Mouse (Mus musculus) megakaryocyte progenitor cell, adult 5-6 weeks (primary cell): ENCODE measurements around the gene Spred2. TPM values are rescaled to one million over a fixed set of nuclear protein-coding genes. Genes with fewer than 3 reads are reported as not detected.
A peak's percentile ranks its signal among the peaks of the same experiment; 100 is the strongest.

Experiments used
- ATAC-seq: replicated peaks from 2 replicates; pipeline ENCODE4 v1.8.0; 2016; ENCODE audit warnings: mild to moderate bottlenecking, moderate TSS enrichment, inconsistent platforms; ENCODE audit not compliant: poor library complexity
- total RNA-seq, 2 experiments: library from RNA; stranded (forward) in 1 of 2; stranded (reverse) in 1 of 2; fragments of 157-497, 149-512 nt in 1 of 2; fragments of 200-1000 nt in 1 of 2; gene quantifications; 2 replicates each; pipeline versions ENCODE4 v1.2.3 to v1.2.4; 2015 to 2017

Gene Spred2
- total RNA-seq, 2 experiments from 2014 or later: 5.0 to 16.9 TPM

DNA sequence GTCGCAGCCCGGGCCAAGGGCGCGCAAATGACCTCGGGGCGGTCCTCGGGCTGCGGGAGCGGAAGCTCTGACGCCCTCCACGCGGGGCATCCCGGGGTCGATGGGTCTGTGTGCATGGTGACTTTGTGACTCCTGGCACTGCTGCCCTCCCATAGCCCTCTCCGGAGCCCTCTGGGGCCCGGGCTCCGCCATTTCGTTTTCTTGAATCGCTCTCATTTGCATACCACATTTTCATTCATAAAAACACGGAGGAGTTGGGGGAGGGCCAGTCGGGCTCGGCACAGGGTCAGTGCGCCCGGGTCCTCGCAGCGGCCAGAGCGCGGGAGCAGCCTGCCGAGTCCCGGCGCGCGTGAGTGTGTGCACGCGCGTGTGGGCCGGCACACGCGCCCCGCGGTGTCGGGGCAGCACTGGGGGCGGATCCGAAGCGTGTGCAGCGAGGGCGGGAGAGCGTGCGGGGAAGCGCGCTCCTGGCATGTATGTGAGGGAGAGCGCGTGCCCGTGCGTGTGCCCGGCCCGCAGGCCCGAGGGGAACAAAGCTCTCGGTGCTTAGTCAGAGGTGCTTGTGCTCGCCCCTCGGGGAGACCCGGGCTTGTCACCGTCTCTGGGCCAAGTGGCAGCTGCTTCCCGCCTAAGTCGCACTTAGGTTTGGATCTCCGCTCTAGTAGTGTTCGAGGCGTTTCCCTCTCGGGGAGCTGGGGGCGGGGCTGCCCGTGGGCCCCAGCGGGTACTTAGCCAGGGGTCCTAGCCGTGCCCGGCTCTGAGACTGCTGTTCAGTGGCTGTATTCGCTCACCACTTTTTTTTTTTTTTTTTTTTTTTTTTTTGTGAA, 1.2 kb downstream of the Spred2 start:
- ATAC-seq: peak; percentile 41

DNA sequence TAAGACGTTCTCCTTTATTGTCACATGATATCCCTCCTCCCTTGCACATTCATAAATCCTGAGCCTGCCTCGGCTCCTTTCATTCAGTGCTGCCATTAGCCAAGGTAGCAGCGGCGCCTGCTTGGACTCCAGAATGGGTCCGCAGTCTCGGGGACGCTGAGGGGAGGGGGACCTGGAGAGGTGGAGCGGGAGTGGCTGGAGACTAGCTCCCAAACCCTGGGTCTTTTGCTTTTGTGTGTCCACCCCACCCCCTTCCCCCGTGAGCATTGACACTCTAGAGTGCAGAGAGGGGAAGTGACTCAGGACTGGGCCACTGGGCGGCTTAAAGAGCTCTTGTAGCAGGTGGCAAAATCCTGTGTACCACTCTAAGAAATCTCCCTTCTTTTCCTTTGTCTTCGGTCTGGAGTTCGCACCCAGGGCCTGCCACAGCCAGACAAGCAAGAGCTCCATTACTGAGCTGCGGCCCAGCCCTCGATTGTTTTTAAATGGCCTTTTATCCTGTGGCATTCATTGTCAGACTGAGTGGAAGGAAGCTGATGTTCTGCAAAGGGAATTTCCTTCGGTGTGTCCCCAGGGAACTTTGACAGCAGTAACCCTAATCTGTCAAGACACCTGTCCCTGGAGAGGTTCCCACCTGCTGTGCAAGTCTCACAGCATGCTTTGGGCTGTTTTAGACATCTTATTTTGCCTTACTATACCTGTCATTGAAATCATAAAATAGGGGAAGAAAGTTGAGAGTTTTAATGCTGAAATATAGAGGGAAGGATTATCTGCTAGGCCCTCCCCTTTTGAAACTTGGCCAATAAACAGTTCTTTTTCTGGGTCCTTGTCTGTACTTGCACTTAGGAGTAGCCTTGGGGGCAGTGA, 2.0 kb downstream of the Spred2 start:
- ATAC-seq: peak; percentile 32

DNA sequence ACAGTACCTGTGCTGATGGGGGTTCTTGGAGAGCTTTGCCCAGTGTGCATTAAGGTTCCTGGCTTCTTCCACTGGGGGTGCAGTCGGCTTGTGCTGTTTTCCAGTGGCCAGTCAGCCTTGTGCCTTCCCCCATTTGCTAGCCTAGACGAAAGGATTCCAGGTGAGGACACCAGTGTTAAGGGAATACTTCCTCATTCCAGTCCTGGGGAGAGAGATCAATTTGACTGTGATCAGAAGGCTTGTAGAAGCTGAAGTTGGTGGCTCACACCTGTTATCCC, 2.6 kb downstream of the Spred2 start:
- ATAC-seq: no peak

DNA sequence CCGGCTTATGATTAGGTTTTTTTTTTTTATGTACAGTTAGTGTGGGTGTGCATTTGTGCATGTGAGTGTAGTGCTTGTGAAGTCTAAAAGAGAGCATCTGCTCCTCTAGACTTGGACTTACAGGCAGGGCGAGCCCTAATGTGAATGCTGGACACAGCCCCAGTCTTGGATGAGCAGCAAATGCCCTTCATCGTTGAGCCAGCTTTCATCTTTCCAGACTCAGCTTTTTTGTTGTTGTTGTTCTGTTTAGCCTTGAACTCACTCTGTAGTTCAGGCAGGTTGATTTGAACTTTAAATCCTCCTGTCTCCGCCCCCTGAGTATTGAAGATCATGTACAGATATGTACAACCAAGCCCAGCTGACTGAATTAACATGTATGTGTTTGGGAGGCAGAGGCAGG, 4.5 kb downstream of the Spred2 start:
- ATAC-seq: no peak

DNA sequence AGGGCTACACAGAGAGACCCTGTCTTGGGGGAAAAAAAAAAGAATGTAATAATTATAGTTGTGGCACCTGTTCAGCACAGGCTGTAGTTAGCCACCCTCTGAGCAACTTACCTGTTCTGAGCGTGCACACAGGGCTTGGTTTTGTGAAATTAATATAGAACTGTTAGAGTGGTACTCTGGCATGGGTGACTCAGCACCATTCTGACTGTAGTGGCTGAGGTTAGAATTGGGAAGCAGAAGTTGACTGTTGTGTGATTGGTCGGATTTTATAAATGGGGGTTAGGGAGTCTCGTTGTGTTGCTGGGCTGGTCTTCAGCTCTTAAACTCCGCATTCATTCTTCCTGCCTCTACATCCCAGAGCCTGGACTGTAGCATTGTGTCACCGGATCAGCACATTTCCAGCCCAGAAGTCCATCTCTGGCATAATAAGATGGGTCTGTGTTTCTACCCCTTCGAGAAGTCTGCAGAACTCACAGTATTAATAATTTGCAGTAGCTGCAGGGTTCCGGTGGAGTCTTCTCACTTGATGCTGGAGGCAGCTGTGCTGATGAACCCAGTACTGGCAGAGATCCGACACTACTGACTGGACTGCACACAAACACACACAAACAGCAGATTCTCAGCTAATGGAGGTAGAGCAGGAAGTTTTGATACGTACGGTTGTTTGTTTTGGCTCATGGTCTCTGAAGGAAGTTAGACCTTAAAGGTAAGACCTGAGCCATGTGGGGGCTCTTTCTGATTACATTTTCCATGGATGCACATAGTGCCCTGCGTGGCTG, 5.1 kb downstream of the Spred2 start:
- ATAC-seq: peak; percentile 43

DNA sequence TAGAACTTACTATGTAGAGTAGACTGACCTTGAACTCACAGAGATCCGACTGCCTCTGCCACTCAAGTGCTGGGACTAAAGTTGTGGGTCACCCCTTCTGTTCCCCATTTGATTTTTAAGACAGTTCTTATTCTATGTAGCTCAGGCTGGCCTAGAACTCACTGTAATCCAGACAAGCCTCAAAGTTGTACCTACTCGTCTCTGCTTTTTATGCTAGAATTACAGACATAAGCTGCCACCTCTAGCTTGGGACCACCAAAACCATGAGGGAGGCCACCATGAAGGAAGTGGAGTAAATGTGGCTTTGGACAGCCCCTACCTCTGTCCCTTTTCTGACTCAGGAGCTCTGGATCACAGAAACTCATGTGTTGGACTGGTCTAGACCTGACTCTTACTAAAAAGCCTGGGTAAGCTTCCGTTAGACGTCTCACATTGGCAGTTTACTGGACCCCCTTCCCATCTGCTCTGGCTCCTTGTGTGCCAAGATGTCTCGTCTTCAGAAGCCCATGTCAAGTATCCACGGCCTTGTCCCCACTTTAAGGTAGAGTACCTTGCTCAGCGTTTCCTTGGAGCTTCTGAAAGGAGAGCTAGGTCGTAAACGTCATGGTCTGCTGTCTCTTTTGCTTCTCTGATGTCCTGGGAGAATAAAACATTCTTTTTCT, 7.5 kb downstream of the Spred2 start:
- ATAC-seq: no peak

DNA sequence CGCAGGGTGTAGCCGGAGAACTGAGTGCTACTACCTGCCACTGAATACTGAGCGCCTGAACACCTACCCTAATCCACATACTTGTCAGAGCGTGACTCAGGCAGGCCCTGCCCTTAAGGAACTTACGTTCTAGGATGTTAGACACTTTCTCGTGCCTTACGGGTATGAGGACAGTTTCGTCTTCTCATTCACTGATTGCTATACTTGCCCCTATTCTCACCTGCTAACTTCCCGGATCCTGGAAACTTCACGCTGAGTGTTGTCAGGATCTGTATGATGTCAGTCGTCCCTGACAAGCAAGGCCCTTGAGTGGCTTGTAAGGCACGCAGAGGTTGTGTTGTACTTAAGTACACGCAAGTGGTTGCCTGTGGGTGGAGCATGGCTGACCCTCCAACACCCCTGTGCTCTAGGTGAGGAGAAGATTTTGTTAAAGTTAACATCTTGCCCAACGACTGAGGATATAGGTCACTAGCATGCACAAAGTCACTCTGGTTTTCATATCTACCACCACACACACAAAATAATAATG, 8.9 kb downstream of the Spred2 start:
- ATAC-seq: no peak

DNA sequence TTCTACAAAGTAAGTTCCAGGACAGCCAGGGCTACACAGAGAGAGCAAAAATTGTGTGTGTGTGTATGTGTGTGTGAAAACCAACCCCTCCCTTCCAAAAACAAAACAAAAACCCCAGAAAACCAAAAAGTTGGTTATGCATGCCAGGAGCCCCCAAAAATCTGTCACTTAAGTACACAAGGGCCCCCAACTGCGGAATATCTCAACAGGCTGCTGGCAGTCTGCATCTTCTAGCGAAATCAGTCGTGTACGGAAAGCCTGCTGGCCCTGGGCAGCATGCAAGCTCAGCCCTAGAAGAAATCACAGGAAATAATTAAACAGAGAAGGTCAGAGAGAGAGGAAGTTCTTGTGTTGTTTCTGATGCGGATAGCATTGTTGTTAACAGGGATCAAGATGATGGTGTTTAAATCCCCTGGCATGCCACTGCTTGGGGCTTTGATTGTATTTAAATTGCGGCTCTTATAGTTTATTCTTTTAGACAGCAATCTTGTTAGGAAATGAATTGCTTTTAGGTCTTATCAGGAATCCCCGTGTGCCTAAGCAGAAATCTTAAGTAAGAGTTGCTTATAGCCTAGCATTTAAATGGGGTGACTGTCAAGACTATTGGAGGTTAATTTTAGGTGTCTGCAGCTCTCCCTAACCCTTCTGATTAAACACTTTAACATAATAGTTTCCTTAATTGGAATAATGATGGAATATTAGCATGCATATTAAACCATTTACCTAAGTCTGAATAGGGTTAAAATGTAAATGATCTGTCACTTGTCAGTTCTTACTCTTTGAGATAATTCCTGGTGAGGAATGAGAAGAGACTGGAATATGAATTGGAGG, 11.6 kb downstream of the Spred2 start:
- no peak for ATAC-seq

DNA sequence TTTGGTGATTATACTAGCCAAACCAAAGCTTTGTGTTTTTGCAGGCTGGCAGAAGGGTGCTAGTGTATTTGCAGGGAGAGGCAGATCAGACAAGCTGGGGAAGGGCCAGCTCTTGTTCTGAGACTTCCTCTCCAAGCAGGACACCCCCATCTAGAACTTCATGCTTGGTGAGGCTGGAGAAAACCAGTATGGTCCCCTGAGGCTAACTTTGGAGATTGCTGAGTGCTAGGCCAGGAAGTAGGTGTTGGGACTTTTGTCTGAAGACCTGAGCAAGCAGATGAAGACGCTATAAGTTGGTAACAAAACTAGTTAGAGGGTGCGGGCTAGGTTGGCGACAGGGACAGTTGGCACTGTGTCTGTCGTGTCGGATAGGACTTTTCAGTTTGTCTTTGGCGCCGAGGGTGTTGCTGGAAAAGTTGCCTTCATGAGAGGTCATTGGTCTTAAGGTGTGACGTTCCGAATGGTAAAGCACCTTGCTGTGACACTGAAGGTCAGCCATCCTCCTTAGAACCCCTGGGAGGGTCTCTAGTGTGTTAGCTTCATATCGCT, 14.4 kb downstream of the Spred2 start:
- no peak for ATAC-seq

DNA sequence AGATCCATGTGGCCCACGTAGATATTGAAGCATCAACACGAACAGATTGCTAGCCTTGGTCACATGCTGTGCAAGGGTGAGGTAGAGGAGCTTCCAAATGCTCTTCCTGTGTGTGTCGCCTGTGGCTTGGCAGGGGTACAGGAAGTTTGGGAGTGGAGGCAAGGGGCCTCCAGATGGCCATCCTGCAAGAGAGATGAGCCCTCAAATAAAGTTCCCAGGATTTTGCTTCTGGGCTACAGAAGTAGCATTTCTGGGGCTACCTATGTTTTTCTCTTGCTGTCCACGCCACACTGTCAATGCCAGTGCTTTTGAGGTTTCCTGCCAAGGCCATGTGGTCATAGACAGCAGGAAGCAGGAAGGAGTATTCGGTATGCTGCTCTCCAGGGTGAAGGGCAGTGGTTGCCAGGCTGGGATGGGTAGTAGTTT, 15.1 kb downstream of the Spred2 start:
- ATAC-seq: peak; percentile 68

DNA sequence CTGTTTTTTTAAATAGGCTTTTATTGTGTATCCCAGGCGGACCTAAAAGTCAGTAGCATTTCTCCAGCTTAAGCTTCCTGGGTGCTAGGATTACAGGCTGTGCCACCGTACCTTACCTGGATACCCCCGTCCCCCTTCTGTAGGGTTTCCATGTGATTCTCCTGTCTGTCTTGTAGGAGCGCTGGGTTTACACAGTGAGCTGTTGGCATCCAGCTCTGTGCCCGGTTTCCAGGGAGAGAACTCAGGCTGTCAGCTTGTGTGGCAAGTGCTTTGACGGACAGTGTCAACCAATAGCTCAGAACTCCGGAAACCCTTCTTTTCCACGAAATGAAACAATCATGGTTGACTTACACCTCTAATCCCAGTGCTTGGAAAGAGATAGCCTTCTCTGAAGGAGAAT, 15.7 kb downstream of the Spred2 start:
- no peak for ATAC-seq

DNA sequence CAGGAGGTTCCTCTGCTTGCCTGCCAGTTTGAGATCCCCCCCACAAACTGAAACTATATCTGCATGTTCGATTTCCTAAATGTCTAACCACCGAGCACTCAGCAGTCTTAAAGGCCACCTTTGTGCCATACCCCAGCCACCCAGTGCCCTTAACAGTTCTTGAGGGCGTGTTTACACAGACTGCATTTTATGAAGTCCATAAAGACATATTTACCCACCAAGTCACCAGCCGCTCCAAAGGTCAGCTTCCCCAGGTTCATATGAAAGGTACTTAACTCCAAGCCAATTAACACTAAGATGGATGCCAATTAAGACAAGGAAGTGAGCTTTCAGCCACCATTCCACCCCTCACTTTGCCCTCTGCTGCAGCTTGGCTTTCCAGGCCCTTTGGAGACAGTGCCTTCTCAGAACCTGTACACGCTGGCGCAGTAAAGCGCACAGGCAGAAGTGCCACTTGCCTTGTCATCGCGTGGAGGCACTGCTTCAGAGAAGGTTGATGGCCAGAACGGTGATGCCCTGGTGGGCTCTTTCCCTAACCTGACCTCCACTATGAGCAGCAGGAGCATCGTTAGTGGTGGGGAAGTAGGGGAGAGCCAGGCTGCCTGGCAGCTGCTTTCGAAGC, 17.1 kb downstream of the Spred2 start:
- no peak for ATAC-seq

DNA sequence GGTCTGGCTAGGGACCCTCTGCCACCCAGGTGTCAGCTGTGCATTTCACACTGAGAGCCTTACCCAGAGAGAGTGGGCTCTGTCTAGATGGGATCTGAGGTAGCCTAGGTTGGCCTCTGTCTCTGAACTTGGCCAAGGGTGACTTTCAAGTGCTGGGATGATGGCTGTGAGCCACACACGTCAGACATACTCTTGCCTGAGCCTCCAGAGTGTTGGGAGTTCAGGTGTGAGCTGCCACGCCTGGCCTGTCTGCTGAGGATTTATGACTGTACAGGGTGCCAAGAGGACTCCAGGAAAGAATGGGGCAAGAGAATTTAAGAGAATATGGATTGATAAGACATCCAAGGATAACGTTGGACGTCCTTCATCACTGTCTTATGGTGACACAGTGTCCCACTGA, 17.8 kb downstream of the Spred2 start:
- no peak for ATAC-seq

DNA sequence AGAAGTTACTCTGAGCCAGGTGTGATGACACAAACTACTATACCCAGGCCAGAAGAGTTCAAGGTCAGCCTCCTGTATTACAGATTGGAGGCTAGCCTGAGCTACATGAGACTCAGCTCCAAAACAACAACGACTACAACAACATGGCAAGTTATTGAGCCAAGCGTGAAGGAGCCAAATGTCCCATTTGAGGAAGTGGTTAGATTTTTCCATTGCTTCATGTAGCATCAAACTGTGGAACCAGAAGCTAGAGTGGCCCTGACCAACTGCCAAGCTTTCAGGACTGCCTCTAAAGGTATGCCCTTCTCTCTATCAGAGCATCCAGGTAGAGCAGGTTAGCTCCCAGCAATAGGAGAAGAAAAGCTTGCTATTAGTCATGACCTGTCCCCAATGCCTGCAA, 19.6 kb downstream of the Spred2 start:
- ATAC-seq: peak; percentile 59

DNA sequence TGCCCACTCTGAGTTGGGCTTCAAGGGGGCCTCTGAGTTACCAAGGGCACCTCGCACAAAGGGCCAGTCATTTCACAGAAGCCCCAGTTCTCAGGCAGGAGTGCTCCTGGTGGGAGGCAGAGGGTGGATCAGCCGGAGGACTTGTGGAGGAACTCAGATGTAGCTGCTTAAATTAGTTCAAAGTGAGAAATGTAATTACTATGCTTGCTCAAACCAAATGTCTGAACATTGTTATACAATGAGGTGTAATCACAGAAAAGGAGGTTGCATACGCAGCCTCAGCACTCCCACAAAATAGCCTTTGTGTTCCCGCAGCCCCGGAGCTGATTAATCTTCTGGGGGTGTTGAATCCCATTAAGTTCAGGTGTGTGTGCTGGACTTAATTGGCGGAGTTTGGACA, 20.5 kb downstream of the Spred2 start:
- ATAC-seq: no peak

DNA sequence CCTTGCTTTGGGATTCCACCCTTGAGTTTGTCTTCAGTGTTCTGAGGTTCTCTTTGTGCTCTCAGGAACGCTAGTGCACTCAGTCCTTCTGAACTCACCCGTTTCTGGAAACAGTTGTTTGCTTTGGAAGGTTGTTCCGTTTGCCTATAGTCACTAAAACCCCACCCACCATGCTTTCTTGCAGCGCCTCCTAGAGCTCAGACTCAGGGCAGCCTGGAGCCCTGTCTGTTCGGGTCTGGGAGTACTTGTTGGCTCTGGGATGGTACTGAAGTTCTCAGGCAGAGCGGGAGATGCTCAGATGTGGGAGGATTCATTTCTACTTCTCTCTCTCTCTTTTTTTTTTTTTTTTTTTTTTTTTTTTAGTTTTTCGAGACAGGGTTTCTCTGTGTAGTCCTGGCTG, 22.5 kb downstream of the Spred2 start:
- no peak for ATAC-seq

DNA sequence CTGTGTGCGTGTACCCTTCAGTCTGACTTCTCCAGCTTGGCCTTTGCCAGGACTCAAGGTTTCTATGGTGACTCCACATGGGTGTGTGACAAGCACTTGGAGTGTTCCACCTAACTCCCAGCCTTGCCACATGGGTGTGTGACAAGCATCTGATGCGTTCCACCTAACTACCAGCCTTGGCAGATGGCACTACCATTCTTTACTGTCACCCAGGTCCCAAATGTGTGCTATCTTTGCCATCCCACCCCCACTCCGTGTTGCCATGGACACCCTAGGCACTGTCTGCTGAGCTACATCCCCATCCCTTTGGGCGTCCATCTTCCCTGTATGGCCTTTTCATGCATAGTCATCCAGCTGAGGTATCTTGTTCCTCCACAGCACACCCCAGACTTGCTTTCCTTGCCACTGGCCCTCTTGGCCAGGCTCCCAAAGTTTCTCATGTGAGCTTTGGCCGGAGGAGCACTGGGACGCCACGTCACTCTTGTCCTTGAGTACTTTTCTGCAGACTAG, 23.5 kb downstream of the Spred2 start:
- ATAC-seq: no peak

DNA sequence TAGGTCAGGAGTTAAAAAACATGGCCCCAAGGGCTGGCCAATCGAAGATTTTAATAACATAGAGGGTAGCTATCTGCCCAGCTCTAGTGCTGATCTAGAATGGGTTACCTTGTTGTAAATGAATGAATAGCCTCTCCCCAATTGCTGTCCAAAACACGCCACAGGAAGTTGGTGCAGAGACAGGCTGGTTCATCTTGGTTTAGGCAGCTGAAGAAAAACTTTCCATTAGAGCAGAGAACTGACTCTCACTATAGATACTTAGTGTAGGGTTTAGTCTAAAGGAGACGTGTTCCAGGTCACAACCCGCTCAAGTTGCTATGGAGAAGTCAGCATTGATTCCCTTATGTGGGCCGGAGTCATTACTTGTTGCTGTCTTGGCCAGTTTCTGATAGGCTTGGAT, 25.6 kb downstream of the Spred2 start:
- ATAC-seq: no peak

DNA sequence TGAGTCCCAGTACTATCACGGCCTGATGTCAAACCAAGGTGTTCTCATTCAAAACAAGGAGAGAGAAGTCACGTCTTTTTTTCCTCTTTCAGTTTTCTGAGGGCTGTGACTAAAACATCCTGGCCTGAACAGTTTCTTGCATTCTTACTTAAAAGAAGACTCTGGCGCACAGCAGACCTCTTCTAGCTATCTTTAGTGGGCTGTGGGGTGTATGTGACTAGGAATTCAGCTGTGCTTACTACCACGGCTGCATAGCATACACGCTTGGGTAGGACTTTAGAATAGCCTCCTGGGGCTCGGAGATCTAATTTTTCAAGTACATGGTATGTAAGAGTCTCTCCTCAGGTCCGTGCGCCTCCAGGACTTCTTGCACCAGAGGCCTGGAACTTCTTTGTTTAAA, 26.0 kb downstream of the Spred2 start:
- ATAC-seq: no peak
